Mouse (Mus musculus): ENCODE results near the gene Borcs7.

Gene Borcs7

GRCm38 (mm10) chr19:46689460-46690372 is at the start of gene Borcs7:
Gene Borcs7, plus strand, starts transcription at chr19:46689906.
- CTCF ChIA-PET, result interaction anchor here (0.6 kb wide), 1 partner anchor 1616 kb away, joined by 6 read pairs; no protein-coding TSS in a partner anchor

- CTCF ChIA-PET, result interaction anchor here (0.5 kb wide), 1 partner anchor 58 kb away, joined by 17 read pairs; no protein-coding TSS in a partner anchor
Measured at GRCm38 (mm10) chr19:46640780-46641179, 48.9 kb upstream of the Borcs7 start.

DNA sequence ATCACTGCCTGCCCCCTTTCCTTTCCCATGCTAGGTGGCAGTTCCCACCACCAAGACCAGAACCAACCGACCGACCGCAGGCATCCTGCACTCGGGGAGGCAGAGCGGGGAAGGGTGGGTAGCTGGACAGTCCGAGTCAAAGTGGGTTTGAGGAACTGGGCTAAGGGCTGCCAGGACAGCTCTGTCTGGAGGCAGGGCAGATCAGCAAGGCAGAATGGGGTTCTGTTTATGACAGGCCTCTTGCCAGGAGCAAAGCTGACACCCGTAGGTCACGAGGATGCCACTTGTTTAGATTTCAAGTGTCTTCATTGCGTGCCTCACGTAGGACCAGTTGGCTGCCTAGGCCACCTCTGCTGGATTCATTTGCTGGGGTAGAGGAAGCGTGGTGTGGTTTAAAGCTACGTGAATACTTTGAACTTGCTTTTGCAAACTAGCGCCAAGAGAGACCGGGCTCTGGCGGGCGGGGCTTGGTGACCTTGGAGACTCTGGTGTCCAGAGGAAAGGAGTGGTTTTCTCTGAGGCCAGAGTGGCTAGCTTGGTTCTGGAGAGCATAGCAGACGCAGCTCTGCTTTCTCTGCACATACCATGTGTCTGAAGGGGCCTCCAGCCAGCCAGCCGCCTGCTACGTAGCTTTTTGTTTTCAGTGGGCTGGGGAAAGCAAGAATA is 48.2 kb upstream of the Borcs7 start:
- CTCF ChIA-PET, result no interaction called here

DNA sequence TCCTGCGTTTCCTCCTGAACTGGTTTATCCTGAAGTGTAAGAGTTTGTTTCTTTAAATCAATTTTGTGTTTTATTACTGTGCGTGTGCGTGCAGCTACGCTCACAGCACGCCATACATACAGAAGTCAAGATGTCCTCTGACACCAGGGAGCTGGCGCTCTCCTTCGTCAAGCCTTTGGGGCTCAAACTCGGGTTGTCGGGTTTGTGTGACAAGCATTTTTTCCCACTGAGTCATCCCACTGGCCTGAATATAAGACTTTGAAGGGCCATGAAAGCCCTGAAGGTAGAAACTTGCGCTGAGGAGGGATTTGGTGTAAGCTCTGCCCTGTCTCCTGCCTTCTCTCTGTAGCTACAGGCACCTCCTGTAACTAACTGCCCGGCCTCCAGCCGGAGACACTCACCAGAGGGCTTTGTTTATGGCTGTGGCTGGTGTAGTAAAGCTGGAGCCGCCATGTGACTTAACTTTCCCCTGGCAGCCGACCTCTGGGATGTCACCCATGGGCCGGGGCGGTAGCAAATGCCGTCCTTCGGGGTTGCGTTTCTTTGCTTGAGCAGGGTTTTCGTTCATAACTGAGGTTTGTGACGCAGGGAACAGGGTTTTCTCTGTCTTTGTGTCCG is 47.5 kb upstream of the Borcs7 start:
- CTCF ChIA-PET, result no interaction called here

- CTCF ChIA-PET, result no interaction called here
Measured at GRCm38 (mm10) chr19:46643236-46643635, 46.5 kb upstream of the Borcs7 start.

DNA sequence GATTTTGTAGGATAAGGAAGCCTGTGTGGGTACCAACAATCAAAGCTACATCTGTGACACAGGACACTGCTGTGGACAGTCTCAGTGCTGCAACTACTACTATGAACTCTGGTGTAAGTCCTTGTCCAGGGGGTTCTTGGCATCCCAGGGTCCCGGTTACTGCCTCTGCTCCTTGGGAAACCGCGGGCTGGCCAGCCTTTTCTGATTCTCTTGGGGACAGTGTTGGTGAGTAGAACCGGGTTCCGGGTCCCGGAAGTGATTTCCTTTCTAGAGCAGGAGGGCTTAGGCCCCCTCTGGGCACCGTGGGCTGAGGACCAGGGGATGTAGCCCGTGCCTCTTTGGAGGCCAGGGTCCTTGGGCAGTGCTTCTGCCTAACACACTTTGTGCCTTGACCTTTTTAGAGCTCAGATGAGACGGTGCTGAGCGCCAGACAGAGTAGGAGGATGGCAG is 45.3 kb upstream of the Borcs7 start:
- CTCF ChIA-PET, result no interaction called here

- CTCF ChIA-PET, result interaction anchor here (0.6 kb wide), 1 partner anchor 205 kb away, joined by 9 read pairs; no protein-coding TSS in a partner anchor
Measured at GRCm38 (mm10) chr19:46644793-46645602, 44.7 kb upstream of the Borcs7 start.

- CTCF ChIA-PET, result interaction anchor here (0.6 kb wide), 1 partner anchor 206 kb away, joined by 9 read pairs; no protein-coding TSS in a partner anchor
Measured at GRCm38 (mm10) chr19:46646041-46646481, 43.6 kb upstream of the Borcs7 start.

DNA sequence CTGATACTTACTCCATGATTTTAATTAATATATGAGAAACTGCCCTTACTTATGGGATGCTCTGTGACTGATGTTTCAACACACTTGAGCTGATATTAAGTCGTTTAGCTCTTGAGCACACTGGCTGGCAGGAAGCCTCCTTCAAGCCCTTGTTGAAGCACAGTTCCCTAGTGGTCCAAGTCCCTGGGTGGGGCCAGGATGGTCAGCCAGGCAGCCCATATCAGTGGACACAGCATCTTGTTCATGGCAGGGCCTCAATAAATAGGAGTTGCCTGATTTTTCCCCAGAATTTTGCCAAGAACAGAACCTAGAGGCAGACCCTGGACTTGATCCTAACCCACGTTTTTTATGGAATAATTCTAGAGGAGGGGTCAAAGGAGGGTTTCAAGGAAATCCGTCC is 42.5 kb upstream of the Borcs7 start:
- CTCF ChIA-PET, result interaction anchor here (0.5 kb wide), 1 partner anchor 492 kb away, joined by 3 read pairs; no protein-coding TSS in a partner anchor

GRCm38 (mm10) chr19:46647850-46648249 is 41.9 kb upstream of the Borcs7 start:
- CTCF ChIA-PET, result no interaction called here

DNA sequence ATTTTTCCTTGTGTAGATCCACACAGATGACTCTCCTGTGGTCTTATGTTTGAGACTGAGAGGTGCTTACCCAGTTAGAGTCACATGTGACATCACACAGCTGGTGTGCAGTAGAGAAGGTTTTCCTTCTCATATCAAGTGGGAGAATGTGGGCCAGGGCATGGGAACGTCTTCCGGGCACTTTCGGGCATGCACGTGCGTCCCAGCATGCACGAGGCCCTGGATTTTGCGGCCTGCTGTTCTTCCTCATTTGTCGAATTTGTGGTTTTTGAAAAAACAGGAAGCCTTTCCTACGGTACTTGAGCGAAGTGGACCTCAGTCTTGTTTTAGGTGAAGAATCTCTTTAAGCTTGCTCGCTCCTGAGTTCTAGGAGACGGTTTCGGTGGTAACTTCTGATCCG is 41.1 kb upstream of the Borcs7 start:
- CTCF ChIA-PET, result no interaction called here

GRCm38 (mm10) chr19:46653188-46653587 is 36.5 kb upstream of the Borcs7 start:
- CTCF ChIA-PET, result no interaction called here

DNA sequence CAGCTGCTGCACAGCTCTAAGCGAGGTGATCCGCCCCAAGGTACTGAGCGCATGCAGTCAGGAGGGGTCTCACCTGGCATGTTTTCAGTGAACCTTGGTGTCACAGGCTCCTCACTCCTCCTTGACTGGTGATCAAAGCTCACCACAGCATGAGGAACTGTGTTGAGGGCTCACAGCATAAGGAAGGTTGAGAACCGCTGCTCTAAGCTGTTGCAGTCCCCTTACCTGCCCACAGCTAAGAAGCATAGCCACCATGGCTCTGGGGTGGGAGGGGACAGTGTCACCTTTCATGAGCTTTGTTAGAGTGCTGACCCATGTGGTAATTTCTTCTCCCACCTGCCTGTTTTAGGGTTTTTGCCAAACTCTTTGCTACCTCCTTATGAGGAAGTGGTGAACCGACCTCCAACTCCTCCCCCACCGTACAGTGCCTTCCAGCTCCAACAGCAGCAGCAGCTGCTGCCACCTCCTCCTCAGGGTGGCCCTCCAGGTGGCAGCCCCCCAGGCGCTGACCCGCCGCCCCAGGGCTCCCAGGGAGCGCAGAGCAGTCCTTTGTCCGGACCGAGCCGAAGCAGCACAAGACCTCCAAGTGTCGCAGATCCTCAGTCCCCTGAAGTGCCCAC is 36.0 kb upstream of the Borcs7 start:
- CTCF ChIA-PET, result interaction anchor here (0.6 to 0.7 kb wide), 2 partner anchors 65 to 72 kb away, joined by 3 to 8 read pairs; no protein-coding TSS in a partner anchor

DNA sequence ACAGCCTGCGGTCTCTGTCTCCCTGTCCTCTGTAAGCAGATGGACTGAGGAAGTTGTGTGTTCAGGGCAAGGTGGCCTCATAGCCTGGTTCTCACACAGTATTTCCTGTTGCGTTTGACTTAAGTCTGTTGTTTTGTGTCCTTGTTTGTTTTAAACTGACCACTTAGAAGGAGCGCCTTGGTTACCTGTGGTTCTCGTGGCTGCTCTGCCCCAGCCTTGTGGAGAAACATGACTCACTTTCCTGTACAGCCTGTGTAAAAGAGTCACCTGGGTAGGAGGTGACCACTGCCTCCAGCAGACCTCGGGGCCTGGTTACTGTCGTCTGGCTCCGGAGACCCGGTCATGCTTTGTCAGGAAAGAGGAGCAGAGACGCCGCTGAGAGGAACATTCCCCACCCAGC is 34.1 kb upstream of the Borcs7 start:
- CTCF ChIA-PET, result no interaction called here

DNA sequence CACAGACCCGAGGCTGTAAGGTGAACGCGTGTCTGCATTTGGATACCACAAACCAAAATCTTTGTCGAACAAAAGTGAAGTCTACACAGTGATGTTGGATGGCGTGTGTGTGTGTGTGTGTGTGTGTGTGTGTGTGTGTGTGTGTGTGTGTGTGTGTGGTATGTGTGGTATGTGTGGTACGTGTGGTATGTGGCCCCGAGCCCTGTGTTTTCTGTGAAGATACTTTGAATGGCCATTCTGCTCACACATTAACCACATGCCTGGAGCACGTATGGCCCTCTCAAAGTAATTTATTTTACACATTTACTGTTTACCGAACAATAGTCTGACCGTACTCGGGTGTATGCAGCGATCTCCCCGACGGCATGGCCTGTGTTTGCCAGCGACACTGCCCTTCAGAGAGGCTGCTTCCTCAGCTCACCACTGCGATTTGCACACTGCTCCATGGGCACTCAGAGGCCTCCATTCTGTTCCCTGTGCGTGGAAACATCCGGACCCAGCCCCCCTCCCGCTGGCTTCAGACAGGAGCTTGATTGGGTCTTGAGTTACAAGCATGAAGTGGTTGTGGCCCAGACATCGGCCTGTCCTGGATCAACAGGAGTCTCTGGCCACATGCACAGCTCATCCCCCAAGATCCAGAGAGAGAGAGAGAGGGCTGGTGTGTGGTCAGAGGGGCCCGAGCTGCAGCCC is 33.4 kb upstream of the Borcs7 start:
- CTCF ChIA-PET, result no interaction called here

DNA sequence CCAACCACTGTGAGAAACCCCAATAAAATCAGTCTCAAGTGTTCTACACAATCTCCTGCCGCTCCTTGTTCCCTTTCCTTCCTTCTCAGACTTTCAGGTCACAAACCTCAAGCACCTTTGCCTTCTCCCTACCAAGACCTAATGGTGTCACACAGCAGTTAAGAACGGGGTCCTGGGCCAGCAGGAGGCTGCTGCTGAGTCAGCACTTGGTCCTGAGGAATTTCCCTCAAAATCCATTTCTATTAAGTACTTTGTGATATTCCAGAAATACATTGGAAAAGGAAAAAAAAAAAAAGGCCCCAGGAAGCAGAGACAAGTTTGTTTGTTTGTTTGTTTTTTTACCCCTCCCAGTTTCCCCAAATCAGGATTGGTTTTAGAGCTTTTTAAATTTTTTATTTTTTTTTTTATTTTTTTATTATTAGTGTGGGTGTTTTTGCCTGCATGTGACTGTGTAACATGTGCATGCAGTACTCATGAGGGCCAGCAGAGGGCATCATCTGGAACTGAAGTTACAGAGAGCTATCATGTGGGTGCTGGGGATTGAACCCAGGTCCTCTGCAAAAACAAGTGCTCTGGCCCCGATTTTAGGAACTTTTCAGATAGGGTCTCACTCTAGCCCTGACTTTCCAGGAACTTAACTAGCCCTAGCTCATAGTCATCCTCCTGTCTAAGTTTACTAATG is 32.2 kb upstream of the Borcs7 start:
- CTCF ChIA-PET, result interaction anchor here (0.6 to 0.7 kb wide), 2 partner anchors 125 to 381 kb away, joined by 3 to 4 read pairs; no protein-coding TSS in a partner anchor

DNA sequence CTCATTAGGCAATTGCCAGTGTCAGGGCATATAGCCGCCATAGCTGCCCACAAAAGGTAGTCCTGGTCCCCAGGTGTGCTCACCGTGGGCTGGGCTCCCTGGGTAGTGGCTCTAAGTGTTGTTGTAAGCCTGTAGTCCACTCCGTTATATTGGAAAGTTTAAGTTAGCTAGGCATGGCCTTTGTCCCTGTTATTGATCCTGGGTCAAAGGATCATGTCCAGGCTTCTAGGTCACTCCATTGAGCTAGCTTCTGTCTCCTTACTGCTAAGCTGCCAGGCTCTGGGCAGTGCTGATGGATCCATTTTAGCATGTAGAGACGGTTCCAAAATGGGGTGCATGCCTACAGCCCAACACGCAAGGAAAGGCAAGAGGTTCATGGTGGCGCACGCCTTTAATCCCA is 31.4 kb upstream of the Borcs7 start:
- CTCF ChIA-PET, result interaction anchor here (0.5 to 0.6 kb wide), 2 partner anchors 20 to 182 kb away, joined by 3 to 4 read pairs; no protein-coding TSS in a partner anchor

DNA sequence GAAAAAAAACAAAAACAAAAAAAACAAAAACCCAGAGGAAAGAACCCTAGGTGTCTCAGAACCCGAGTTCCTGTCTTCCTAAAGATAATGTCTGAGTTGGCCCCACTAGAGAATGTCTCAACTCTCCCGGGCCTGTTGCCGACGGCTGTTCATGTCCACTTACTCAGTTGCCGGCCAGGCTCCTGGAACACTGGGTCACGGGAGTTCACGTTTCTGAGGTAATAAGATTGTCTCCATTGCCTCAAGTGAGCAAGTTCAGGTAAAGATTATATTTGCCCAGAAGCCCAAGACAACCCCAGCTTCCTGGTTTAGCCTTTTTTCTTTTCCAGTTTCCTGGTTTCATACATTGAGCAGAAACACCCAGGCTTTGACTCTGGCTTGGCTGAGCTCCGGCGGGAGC is 30.9 kb upstream of the Borcs7 start:
- CTCF ChIA-PET, result interaction anchor here (0.6 kb wide), 1 partner anchor 183 kb away, joined by 3 read pairs; no protein-coding TSS in a partner anchor

DNA sequence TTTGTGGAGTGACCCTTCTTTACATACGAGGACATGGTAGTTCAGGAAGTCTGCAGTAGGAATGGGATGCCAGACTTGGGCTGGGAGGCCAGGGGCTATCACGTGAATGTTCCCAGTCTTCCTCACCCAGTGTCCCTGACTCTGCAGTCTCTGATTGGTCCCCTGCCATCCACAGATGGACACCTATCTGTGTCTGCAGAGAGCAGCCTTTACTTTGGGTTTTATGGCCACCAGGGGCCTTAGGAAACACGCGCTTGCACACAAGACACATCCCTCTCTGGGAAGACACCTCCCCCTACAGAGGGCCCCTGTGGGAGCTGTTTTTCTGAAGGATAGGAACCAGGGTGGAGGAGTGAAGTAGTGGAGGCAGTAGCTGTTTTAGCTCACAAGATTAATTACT is 28.2 kb upstream of the Borcs7 start:
- CTCF ChIA-PET, result no interaction called here

All from spleen, embryonic (tissue).